Mouse (Mus musculus): ENCODE results near the gene Fastkd1. TPM values are rescaled to one million over a fixed set of nuclear protein-coding genes. Genes with fewer than 3 reads are reported as not detected.
"Not testable (repeated sequence)": the region's sequence is repeated elsewhere in the genome, so short reads cannot be mapped to it uniquely, and the experiment has no call there.

Gene Fastkd1
- total RNA-seq (2021) = 10 to 100 TPM; 16.0 to 16.2 TPM
- long read RNA-seq, experiment 1, partial matches to known transcripts = 2 of 5 reads
- long read RNA-seq, experiment 1, other reads (novel, unspliced or antisense) = 0 of 5 reads
- long read RNA-seq, experiment 2, partial matches to known transcripts = 3 of 6 reads
- long read RNA-seq, experiment 2, other reads (novel, unspliced or antisense) = 1 of 6 reads

- DNase-seq (ENCODE audit: low spot score) = peak; percentile 90
Observed at GRCm38 (mm10) chr2:69712981-69713625, at the start of gene Fastkd1. Gene Fastkd1, minus strand, starts transcription at chr2:69713516.

GRCm38 (mm10) chr2:69760980-69761379, 47.7 kb upstream of the Fastkd1 start:
- no peak for DNase-seq (ENCODE audit: low spot score)

- no peak for DNase-seq (ENCODE audit: low spot score)
Observed at GRCm38 (mm10) chr2:69745091-69745490, 31.8 kb upstream of the Fastkd1 start.

DNA sequence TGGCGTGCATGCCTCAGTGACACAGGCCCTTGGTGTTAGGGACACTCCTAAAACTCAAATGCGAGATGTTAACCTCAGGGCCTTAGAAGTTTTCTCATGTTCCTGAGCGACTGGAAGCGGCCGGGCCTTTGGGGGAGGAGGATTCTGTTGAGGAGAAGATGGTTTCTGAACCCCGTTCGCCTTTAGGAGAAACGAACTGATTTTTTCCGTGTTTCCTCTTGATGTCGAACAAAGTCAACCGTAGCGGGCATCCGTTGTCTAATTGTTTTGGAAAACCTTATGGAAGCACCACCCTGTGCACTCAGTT, 10.2 kb upstream of the Fastkd1 start:
- no peak for DNase-seq (ENCODE audit: low spot score)

DNA sequence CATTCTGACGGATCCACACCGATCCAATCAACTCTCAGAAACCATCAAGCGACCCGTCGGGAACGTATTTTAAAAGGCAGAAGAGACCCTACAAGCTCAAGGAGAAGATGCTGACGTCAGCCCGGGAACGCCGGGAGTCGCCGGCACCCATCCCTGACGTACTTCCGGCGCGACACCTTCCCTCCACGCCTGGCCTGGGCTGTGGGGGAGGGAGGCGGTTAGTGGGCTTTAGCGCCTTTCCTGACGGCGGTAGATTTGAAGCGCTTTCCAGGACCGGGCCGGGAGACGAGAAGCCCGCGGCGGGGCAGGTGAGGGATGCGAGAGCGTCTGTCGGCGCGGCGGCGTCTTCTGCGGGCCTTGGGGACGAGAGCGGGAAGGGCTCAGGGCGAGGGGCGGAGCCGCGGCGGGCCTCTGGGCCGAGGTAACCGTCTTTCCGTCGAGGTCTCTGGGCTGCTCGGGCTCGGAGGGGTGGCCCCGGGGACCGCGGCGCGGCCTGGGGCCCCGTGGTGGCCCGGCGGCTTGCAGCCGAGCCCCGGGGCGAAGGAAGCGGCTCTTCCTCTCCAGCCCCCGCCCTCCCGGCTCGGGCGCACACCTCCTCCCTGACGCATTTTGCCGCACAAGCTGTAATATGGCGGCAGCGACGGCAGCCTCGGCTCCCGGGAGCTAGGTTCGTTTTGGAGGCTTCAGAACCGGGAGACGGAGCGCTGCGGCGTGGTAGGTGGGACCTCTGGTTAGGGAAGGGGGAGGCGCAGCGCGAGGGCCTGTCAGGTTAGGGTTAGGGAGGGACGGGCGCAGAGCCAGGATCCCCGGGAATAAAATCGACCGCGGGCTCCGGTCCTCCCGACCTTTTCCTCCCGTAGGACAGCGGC, 9.6 kb upstream of the Fastkd1 start:
- DNase-seq (ENCODE audit: low spot score) = peak; percentile 90

- peak; percentile 4 for DNase-seq (ENCODE audit: low spot score)
Observed at GRCm38 (mm10) chr2:69722273-69722649, 8.9 kb upstream of the Fastkd1 start, which contains the start of gene Ppig. Gene Ppig, plus strand, starts transcription at chr2:69722545.

GRCm38 (mm10) chr2:69719121-69719520, 5.8 kb upstream of the Fastkd1 start:
- no peak for DNase-seq (ENCODE audit: low spot score)

GRCm38 (mm10) chr2:69716483-69716882, 3.2 kb upstream of the Fastkd1 start:
- no peak for DNase-seq (ENCODE audit: low spot score)

- no peak for DNase-seq (ENCODE audit: low spot score)
Observed at GRCm38 (mm10) chr2:69714126-69714525, 810 bp upstream of the Fastkd1 start.

- DNase-seq (ENCODE audit: low spot score) = no peak
Observed at GRCm38 (mm10) chr2:69713626-69714014, 304 bp upstream of the Fastkd1 start.

DNA sequence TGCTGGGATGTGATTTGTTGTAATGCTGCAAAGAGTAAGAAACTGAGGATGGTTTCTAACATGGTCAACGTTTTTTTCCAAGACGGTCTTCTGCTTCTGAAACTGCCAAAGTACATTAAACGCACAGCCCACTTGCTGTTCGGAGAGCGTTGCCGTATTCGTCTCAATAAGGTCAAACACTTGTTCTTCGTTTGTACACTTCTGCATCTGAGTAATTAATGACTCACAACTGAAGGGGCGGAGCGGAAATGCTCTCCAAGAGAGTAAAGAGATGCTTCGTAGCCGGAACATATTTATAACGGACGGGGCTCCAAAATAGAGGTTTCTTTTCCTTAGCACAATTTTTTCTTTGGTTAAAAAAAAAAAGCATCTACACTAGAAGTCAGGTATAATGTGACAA, 1.1 kb downstream of the Fastkd1 start:
- DNase-seq (ENCODE audit: low spot score) = no peak

DNA sequence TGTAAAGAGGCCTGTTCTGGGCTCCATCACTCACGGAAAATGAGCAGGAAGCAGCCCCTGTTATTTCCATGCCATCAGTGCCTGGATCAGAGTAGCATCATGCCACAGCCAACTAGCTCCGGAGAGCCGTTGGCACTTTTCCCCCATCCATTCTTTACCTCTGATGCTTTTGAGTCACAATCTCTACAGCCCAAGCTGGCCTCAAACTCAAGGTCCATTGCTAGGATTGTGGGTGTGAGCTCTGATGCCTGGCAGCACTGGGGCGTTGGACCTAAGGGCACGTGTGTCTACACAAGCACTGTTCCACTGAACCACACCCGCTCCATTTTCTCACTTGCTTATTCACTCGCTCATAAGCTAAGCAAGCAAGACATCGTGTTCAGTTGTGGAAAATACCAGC, 12.9 kb downstream of the Fastkd1 start:
- no peak for DNase-seq (ENCODE audit: low spot score)

GRCm38 (mm10) chr2:69693501-69693900, 19.8 kb downstream of the Fastkd1 start:
- no peak for DNase-seq (ENCODE audit: low spot score)

GRCm38 (mm10) chr2:69690843-69691242, 22.5 kb downstream of the Fastkd1 start:
- DNase-seq (ENCODE audit: low spot score) = no peak

DNA sequence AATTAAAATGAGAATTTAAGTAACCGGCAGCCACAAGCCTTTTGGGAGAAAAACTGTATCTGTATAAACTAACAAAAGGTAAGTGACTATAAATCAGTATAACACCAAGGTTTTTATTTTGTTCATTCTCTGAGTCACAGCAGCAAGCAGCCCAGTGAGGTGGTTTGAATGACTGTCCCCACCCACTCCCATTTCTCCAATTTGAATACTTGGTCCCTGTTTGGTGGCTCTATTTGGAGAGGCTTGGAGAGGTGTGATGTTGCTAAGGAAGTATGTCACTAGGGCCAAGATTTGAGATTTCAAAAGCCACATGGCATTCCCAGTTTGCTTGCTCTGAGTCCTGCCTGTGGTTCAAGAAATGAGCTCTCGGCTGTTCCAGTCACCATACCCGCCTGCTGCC, 23.1 kb downstream of the Fastkd1 start:
- no peak for DNase-seq (ENCODE audit: low spot score)

GRCm38 (mm10) chr2:69684488-69684887, 28.8 kb downstream of the Fastkd1 start:
- no peak for DNase-seq (ENCODE audit: low spot score)

- DNase-seq (ENCODE audit: low spot score) = no peak
Observed at GRCm38 (mm10) chr2:69683036-69683805, 30.1 kb downstream of the Fastkd1 start.

DNA sequence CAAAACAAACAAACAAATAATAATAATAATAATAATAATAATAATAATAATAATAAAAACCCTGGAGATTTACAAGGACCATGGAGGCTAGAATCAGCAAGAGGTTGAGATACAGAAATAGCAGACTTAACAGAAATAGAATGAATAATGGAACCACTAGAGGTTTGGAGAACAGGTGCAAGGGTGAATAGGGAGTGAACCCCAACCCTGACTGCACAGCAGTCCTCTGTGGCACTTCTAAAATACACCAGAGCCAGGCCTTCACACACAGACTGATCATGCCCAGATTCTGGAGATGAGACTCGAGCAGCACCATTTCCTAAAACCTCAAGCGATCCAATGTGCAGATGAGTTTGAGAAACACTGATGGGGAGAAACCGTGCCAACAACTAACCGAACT, 31.4 kb downstream of the Fastkd1 start:
- DNase-seq (ENCODE audit: low spot score) = no peak

- no peak for DNase-seq (ENCODE audit: low spot score)
Observed at GRCm38 (mm10) chr2:69679990-69680389, 33.3 kb downstream of the Fastkd1 start.

DNA sequence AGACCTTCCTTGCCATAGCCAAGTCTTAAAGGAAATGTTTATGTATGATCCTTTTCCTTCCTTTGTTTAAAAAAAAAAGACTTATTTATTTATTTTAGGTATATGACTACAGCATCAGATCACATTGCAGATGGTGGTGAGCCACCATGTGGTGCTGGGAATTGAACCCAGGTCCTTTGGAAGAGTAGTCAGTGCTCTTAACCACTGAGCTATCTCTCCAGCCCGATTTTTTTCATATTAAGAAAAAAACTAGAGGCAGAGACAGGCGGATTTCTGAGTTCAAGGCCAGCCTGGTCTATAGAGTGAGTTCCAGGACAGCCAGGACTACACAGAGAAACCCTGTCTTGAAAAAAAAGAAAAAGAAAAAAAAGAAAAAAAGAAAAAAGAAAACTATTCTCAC, 36.1 kb downstream of the Fastkd1 start:
- DNase-seq (ENCODE audit: low spot score) = not testable (repeated sequence)

DNA sequence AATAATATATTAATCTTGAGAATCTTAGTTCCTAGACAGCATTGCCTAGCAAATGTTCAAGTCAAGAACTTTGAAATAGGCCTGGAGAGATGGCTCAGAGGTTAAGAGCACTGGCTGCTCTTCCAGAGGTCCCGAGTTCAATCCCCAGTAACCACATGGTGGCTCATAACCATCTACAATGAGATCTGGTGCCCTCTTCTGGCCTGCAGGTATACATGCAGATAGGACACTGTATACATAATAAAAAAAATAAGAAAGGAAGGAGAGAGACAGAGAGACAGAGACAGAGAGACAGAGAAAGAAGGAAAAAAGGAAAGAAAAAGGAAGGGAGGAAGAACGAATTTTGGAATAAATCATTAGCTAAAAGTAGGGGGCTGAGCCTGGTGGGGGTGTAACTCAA, 36.6 kb downstream of the Fastkd1 start:
- DNase-seq (ENCODE audit: low spot score) = no peak

- DNase-seq (ENCODE audit: low spot score) = no peak
Observed at GRCm38 (mm10) chr2:69675266-69675665, 38.0 kb downstream of the Fastkd1 start.
